Mouse (Mus musculus): ENCODE measurements at regions not wholly inside any gene's neighbourhood (a gene's known extent, or its start where the extent isn't known, plus 50 kb on each side); places are given as distances from the start of the nearest gene placed in this dataset.

DNA sequence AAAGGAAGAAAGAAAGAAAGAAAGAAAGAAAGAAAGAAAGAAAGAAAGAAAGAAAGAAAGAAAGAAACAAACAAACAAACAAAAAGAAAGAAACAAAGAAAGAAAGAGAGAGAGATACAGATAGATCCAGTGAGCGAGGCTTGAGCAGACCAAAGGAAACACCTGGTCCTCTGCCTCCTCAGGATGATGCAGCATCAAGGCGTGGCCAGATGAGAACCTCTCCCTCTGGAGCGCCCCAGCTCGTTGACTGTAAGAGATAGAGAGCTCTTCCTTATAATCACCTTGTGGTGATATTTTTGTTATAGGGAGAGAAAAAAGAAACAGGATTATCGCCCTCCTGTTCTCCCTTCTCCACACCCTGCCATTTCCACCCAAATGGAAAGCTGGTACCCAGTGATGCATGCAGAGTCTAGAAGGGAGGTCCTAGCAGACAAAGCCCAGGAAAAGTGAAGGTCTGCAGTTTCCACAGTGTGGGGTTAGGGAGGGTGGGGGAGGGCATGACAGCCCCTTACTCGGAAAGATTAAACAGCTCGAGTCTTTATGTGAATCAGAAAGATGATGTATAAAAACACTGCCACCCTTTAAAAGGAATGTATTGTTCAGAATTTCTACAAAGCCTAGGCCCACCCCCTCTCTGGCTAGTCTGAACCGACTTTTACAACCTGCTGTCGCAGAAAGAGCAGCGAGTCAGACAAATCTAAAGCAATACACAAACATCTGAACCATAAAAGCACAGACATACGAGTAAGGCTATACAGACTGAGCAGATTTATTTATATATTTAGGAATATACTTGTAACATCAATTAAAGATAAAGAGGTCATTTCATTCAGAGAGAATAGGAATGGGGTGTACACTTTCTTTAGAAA lies 62.7 kb upstream of the Ipo5 start:
- DNase-seq, result no peak
- no peaks in the 10 kb centered on the region for H3K27me3 ChIP-seq (replicated peaks; ENCODE audit: control insufficient read depth, insufficient read depth, low read length)
- H3K4me1 ChIP-seq (ENCODE audit: control insufficient read depth, insufficient read depth, low read length), result peaks cover 4% of the 10 kb centered on the region; the same call in 1 of the 2 replicates
- 73% methylated on average over 11 of the region's 11 CpGs for WGBS
- no peak overlapping the region for H3K27ac ChIP-seq (ENCODE audit: insufficient read depth, low read depth, low read length)
- no peak overlapping the region for H3K4me3 ChIP-seq (ENCODE audit: insufficient read depth, low read depth, low read length)
- no peaks in the 10 kb centered on the region for H3K36me3 ChIP-seq (ENCODE audit: control insufficient read depth, insufficient read depth, low read length)
- TF ChIP-seq POLR2A (IDR thresholded peaks at IDR 0.05; ENCODE audit: low read depth, low read length), result no peak
- TF ChIP-seq CTCF (conservative IDR thresholded peaks at IDR 0.05; ENCODE audit: insufficient read depth, insufficient read length, low read depth, low read length), result no peak

DNA sequence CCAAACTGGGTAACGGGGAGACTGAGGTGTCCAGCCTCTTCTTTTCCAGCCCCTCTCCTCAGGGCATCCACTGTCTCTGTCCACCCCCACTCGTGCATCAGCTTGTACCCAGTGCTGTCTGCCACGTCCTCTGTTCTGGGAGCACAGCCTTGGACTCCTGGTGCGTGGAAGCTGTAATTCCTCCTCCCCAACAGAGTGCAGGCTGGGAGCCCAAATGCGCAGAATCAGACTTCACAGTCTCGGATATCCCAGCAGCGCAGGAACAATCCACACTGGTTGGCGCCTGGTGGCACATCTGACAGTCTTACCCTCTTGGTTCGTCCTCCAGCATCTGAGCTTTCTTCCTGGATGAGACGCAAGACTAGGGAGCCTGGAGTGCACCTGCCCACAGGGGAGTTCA lies 61.9 kb upstream of the Ipo5 start:
- Histone ChIP-seq H3K4me1 (ENCODE audit: control insufficient read depth, insufficient read depth, low read length) (peaks cover 4% of the 10 kb centered on the region; the same call in 1 of the 2 replicates), H3K27me3 (replicated peaks; ENCODE audit: control insufficient read depth, insufficient read depth, low read length) (no peaks in the 10 kb centered on the region), H3K36me3 (ENCODE audit: control insufficient read depth, insufficient read depth, low read length) (no peaks in the 10 kb centered on the region), H3K4me3 (ENCODE audit: insufficient read depth, low read depth, low read length) (no peak overlapping the region), H3K27ac (ENCODE audit: insufficient read depth, low read depth, low read length) (no peak overlapping the region)
- no peak for TF ChIP-seq POLR2A (IDR thresholded peaks at IDR 0.05; ENCODE audit: low read depth, low read length)
- WGBS, result 91% methylated on average over 10 of the region's 10 CpGs
- DNase-seq, result no peak

DNA sequence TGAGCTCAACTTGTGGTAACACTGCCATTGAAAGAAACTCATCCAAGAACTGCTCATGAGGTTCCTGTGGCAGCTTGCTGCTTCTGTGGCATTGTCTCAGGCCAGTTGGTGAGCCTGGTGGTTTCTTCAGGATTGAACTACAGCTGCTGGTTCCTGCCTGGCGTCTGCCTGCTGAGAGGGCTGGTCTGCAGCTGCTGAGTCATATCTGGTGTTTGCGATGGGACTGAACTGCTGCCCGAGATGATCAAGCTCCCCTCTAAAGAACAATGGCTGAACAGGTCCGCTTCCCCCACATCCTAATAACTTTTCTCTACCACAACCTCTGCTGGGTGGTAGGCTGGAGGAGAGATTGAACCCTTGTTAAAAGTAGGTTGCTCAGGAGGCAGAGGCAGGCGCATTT lies 57.4 kb upstream of the Ipo5 start:
- TF ChIP-seq CTCF (conservative IDR thresholded peaks at IDR 0.05; ENCODE audit: insufficient read depth, insufficient read length, low read depth, low read length) (no peak), POLR2A (IDR thresholded peaks at IDR 0.05; ENCODE audit: low read depth, low read length) (no peak)
- H3K27me3 ChIP-seq (replicated peaks; ENCODE audit: control insufficient read depth, insufficient read depth, low read length), result no peaks in the 10 kb centered on the region
- H3K27ac ChIP-seq (ENCODE audit: insufficient read depth, low read depth, low read length), result no peak overlapping the region
- 87% methylated on average over 5 of the region's 5 CpGs for WGBS
- no peak for DNase-seq
- H3K4me3 ChIP-seq (ENCODE audit: insufficient read depth, low read depth, low read length), result no peak overlapping the region
- H3K4me1 ChIP-seq (ENCODE audit: control insufficient read depth, insufficient read depth, low read length), result no peaks in the 10 kb centered on the region
- no peaks in the 10 kb centered on the region for H3K36me3 ChIP-seq (ENCODE audit: control insufficient read depth, insufficient read depth, low read length)

DNA sequence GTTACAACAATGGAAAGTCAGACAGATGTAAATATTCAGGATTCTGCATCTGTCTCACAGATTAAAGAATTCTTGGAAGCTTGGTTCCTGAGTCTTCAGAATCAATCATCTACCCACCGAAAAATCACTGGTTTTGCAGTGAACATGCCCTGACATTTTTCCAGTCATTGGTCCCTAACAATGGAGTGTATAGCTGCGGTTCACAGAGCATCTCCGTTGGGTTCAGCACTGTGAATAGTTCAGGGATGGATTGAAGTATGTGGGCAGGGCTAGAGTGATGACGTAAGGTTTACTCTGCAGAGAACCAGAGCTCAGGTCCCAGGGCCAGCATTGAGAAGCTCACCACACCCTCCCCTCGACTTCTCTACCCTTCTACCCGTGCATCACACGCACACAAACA lies 56.5 kb upstream of the Ipo5 start:
- Histone ChIP-seq H3K4me1 (ENCODE audit: control insufficient read depth, insufficient read depth, low read length) (no peaks in the 10 kb centered on the region), H3K4me3 (ENCODE audit: insufficient read depth, low read depth, low read length) (no peak overlapping the region), H3K36me3 (ENCODE audit: control insufficient read depth, insufficient read depth, low read length) (no peaks in the 10 kb centered on the region), H3K27me3 (replicated peaks; ENCODE audit: control insufficient read depth, insufficient read depth, low read length) (no peaks in the 10 kb centered on the region), H3K27ac (ENCODE audit: insufficient read depth, low read depth, low read length) (no peak overlapping the region)
- DNase-seq, result no peak
- WGBS, result 63% methylated on average over 7 of the region's 7 CpGs
- TF ChIP-seq CTCF (conservative IDR thresholded peaks at IDR 0.05; ENCODE audit: insufficient read depth, insufficient read length, low read depth, low read length) (no peak), POLR2A (IDR thresholded peaks at IDR 0.05; ENCODE audit: low read depth, low read length) (no peak)

DNA sequence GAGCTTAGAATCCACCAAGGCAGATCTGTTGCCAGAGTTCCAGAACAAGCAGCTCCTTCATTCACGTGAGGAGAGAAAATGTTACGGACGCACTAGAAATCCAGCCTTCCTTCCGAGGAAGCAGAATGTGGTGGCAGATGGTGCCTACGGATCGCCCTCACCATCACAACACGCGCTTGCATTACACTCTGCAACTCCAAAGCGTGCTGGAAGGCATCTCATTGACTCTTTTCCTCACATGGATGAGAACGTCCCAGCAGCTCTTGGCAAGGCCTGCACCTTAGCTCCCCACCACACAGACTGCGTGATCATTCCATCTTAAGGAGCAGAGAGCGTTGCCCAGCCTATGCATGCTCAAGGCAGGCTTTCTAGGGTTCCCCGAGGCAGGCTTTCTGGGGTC lies 55.8 kb upstream of the Ipo5 start:
- H3K27me3 ChIP-seq (replicated peaks; ENCODE audit: control insufficient read depth, insufficient read depth, low read length), result no peaks in the 10 kb centered on the region
- WGBS, result 98% methylated on average over 13 of the region's 13 CpGs
- no peaks in the 10 kb centered on the region for H3K4me1 ChIP-seq (ENCODE audit: control insufficient read depth, insufficient read depth, low read length)
- no peak overlapping the region for H3K27ac ChIP-seq (ENCODE audit: insufficient read depth, low read depth, low read length)
- no peaks in the 10 kb centered on the region for H3K36me3 ChIP-seq (ENCODE audit: control insufficient read depth, insufficient read depth, low read length)
- TF ChIP-seq CTCF (conservative IDR thresholded peaks at IDR 0.05; ENCODE audit: insufficient read depth, insufficient read length, low read depth, low read length), result no peak
- TF ChIP-seq POLR2A (IDR thresholded peaks at IDR 0.05; ENCODE audit: low read depth, low read length), result no peak
- H3K4me3 ChIP-seq (ENCODE audit: insufficient read depth, low read depth, low read length), result no peak overlapping the region
- no peak for DNase-seq

Measured in kidney, adult 2 months (tissue).